Mouse (Mus musculus): Measurements from ENCODE around the gene Nrxn3.

Nrxn3 gene

DNA sequence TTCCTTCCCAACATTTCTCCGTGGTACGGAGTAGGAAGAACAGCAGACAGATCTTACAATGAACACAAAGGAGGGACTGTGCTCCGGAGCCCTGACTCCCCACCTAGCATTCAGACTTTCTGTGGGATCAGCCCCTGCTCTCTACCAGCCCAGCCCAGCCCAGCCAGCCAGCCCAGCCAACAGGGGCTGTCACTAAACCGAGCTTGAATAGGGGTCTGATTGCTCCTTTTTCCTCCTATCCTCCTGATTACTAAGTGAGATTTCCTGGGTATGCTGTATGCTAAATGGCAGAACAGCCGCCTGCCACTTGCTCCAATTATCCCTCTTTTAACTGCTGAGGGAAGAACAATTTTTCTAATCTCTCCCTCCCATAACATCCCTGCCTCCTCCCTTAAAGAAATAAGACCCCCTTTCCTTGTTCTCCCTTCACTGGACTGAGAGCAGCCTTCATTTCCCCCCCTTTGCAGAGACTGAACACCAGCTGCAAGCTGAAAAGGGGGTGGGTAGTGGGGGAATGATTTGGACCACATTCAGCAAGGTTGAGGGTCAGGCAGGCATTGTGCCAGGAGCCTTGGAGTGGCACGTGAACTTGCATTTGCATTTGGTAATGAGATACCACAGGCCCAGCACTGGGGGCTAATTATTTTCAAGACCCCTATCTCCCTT is 78.4 kb downstream of the Nrxn3 start:
- in situ Hi-C loops (cut with MboI; ENCODE audit: low pct_unique_long_range_greater_than_20kb in 1 of 2, low sequenced_read_pairs in 2 of 2, unreplicated experiment in 1 of 2), result no loop called here

DNA sequence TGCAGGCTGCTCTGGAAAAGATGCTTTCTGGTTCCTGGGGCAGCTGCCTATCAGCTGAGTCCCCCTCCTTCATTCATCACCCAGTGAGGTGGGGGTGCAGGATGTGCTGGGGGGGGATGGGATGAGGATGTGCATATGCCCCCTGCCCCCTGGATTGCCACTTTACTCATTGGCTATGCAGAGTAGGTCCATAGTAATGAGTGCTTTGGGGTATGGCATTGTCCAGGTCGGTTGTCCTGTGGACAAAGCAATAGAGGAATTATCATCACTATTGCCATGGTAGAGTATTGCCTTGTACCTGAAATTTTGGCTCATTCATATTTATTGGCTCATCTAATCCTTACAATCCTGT is 79.0 kb downstream of the Nrxn3 start:
- in situ Hi-C loops (cut with MboI; ENCODE audit: low pct_unique_long_range_greater_than_20kb in 1 of 2, low sequenced_read_pairs in 2 of 2, unreplicated experiment in 1 of 2), result no loop called here

DNA sequence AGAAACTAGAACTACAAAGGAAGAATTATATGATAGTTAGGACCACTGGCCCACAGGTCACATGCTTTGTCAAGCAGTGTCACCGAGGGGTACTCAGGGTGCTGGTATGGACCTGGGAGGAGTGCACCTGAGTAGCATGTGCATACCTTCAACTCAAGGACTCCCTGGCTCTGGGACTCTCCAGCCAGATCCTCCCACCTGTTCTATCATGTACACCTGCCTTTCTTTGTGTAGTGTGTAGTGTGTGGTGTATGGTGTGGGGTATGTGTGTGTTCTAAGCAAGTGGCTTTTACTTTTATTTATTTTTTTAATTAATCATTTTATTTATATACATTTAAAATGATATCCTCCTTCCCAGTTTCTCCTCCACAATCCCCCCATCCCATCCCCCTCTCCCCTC is 86.3 kb downstream of the Nrxn3 start:
- in situ Hi-C loops (cut with MboI; ENCODE audit: low pct_unique_long_range_greater_than_20kb in 1 of 2, low sequenced_read_pairs in 2 of 2, unreplicated experiment in 1 of 2), result no loop called here

DNA sequence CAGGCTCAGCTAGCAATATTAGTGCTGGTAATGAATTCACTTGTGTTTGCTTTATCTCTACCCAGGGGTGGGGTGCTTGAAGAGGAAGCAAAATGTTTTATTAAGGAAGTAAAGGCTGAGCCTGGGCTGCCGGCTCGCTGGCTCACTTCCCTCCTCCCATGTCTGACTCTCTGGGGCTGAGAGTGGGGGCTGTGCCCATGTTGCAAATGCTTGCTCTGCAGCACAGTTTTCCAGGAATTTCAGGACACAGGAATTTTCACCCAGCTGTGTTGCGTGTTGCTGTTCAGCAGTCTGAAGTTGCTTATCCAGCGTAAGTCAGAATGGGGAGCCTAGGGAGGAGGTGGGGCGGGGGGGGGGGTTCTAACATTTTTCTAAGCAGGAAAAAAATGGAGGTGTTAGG is 89.5 kb downstream of the Nrxn3 start:
- in situ Hi-C loops (cut with MboI; ENCODE audit: low pct_unique_long_range_greater_than_20kb in 1 of 2, low sequenced_read_pairs in 2 of 2, unreplicated experiment in 1 of 2), result no loop called here

DNA sequence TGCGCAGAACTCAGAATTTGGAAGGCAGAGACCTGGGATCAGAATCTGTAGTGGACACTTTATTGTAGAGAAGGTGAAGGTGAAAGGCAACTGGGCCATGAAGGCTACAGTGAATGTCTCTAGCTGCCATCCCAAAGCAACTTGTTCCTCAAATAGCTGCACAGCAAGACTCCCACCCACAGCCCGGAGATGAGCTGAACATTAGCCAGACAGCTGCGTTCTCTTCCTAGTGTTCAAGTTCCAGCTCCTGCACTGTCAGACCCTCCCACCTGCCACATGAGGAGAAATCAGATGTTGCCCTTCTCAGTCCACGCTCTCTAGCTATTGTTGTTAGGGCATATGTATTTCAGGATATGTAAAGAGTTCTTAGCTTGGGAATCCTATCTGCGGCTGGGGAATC is 94.2 kb downstream of the Nrxn3 start:
- in situ Hi-C loops (cut with MboI; ENCODE audit: low pct_unique_long_range_greater_than_20kb in 1 of 2, low sequenced_read_pairs in 2 of 2, unreplicated experiment in 1 of 2), result no loop called here

DNA sequence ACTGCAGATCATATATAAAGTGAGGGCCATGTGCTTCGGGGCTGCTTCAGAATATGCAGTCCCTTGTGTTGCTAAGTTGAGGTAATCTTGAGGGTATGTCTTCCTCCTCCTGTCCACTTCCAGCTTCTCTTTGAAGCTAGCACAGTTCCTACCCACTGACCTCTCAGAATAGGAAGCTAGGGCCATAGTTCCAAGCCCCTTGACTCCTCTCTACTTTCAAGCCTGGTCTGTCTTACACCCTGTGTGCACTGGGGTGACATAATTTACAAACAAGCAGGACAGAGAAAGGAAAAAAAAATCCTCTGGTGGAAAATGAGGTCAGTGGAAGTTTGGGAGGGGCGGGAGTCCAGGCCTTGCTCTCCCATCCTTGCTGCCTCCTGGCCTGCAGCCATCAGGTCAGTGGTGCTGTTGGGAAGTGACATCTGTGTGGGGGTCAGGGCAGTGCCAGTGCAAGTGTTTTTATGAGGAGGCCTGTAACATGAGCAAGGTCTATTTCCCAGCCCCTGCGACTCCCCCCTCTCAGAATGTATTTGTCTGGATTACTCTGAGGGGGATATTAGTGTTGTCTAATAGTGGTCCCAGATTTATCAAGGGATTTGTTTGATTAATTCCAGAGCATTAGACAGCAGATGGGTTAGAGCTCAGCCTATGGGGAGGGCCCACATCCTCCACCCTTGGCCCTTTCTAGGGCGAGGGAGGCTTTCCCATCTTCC is 96.1 kb downstream of the Nrxn3 start:
- in situ Hi-C loops (cut with MboI; ENCODE audit: low pct_unique_long_range_greater_than_20kb in 1 of 2, low sequenced_read_pairs in 2 of 2, unreplicated experiment in 1 of 2), result no loop called here

DNA sequence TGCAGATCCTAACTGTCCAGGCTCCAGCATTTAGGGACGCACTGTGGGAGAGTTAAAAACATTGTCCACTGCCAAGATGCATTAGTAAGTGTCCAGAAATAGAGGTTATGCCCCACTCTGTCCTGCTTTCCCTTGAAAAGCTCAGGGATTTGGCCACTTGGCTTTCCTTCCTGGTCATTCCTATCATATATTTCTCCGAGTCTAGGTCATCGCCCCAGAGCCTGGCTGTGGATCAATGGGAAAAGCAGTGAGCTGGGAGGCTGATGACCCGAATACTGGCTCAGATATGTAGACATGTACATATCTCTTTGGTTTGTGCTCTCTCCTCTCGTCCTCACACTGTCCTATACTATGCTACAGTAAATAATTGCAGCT is 96.6 kb downstream of the Nrxn3 start:
- in situ Hi-C loops (cut with MboI; ENCODE audit: low pct_unique_long_range_greater_than_20kb in 1 of 2, low sequenced_read_pairs in 2 of 2, unreplicated experiment in 1 of 2), result no loop called here

DNA sequence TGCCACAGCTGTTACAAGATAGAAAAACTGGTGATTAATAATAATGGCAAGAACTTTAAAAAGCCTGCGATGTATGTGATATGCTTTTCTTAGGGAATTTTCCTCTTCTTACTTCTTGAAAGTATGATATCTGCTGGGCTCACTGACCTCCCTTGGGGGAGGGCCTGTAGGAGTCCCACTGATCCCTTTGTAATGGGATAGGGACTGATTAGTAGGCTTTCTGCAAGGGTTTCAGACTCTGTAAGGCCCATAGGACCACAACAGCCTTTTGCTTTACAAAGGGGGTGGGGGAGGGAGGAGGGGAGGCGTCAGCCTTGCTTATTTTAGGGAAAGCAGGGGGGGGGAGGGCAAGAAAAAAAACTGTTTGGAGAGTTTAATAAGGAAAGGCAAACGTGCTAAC is 97.5 kb downstream of the Nrxn3 start:
- in situ Hi-C loops (cut with MboI; ENCODE audit: low pct_unique_long_range_greater_than_20kb in 1 of 2, low sequenced_read_pairs in 2 of 2, unreplicated experiment in 1 of 2), result no loop called here

DNA sequence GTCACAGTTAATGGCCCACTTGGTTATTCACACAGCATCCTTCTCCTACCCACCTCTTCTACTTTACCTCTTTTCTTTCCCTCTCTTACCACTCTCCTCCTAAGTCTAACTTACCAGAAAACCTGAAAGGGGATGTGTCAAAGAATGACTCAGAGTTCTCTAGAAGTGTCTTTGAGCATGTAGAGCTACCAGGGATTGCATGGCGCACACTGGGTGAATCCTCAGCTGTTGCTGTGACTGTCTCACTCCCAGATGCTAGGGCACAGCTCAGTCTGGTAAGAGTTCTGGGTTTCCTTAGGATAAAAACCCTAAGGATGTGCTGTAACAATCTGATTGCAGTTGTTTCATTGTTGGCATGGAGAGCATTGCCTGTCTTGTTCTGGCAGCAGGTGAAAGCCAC is 108.2 kb downstream of the Nrxn3 start:
- in situ Hi-C loops (cut with MboI; ENCODE audit: low pct_unique_long_range_greater_than_20kb in 1 of 2, low sequenced_read_pairs in 2 of 2, unreplicated experiment in 1 of 2), result no loop called here

DNA sequence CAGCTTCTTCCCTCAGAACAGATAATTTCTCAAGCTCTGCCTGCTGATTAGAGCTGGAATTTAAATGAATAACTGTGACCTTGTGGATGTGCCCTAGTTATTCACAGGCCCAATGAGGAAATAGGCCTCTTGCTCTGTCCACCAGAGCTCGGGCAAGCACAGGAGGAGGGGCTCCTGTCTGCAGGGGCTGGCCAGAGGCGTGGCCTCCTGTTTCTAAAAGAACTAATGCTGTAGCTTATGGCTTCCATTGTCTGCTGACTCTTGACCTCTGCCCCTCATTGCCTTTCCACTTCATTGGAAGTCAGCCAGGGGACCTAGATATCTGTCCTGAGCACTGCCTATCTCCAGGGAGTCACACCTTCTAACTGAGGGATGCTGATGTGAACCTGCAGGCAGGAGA is 113.1 kb downstream of the Nrxn3 start:
- in situ Hi-C loops (cut with MboI; ENCODE audit: low pct_unique_long_range_greater_than_20kb in 1 of 2, low sequenced_read_pairs in 2 of 2, unreplicated experiment in 1 of 2), result no loop called here

DNA sequence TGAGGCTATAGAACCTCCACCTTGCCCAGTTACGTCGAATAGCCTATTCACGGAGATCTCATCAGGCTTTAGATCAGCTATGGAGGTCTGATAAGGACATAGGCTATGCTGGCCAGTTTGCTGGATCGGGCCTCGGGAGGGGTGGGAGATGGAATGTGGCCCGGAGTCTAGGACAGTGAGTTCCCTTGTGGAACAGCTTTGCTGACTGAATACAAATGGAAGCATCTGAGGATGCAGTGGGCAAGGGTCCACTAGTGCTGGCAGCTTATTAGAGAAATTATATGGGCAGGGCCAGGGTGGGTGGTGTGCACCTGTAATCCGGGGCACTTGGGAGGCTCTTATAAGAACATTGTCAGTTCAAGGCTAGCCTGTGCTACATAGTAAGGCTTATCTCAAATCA is 117.0 kb downstream of the Nrxn3 start:
- in situ Hi-C loops (cut with MboI; ENCODE audit: low pct_unique_long_range_greater_than_20kb in 1 of 2, low sequenced_read_pairs in 2 of 2, unreplicated experiment in 1 of 2), result no loop called here

DNA sequence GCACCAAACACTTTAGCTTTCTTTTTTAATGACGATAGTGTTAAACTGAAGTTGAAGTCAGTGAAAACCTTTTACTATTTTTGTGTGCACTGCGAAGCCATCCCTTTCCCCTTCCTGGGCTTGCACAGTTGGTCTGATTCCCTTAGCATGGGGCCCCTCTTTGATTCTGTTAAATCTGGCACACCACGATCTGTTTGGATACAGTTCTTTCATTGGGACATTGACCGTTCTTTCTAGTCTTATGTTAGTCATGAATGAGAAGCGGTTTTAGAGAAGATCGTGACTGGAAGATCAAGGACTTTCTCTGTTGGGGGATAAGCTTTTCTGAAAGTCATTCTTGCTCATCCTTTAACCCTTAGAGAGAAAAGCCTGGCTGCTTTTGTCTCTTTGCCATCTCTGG is 118.7 kb downstream of the Nrxn3 start:
- in situ Hi-C loops (cut with MboI; ENCODE audit: low pct_unique_long_range_greater_than_20kb in 1 of 2, low sequenced_read_pairs in 2 of 2, unreplicated experiment in 1 of 2), result no loop called here

DNA sequence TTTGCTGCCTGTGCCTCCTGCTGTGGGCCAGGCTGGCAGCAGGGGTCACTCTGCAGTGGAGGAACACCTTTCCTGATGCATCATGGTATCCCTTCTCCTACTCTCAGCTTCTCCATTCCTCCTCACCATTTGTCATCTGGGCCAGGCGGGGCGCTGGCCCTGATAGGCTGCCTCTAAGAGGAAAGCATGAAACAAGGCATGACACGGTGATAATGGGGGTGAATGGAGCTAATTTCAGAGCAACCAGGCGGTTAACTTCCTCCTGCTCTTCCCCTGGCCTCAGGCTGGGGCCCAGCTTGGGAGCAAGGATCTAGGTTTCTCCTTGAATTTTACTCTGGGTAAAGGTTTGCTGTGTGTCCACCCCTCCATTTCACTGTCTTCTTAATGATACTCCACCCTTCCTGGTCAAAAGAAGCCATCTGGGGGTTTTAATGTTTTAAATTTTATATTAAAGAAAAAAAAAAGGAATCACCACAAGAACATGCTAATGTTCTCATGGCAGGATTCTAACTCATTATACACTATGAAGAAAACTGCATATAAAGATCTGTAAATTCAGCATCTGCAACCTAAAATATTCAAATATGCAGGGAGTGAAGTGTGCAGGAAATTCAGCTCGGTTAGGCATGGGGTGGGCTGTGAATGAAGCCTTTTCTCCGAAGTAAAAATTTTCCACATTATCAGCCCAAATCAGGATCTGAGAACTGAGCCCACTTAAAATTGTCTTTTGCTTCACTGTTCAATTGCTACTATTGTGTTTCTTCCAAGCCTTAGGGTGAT is 127.9 kb downstream of the Nrxn3 start:
- in situ Hi-C loops (cut with MboI; ENCODE audit: low pct_unique_long_range_greater_than_20kb in 1 of 2, low sequenced_read_pairs in 2 of 2, unreplicated experiment in 1 of 2), result no loop called here

DNA sequence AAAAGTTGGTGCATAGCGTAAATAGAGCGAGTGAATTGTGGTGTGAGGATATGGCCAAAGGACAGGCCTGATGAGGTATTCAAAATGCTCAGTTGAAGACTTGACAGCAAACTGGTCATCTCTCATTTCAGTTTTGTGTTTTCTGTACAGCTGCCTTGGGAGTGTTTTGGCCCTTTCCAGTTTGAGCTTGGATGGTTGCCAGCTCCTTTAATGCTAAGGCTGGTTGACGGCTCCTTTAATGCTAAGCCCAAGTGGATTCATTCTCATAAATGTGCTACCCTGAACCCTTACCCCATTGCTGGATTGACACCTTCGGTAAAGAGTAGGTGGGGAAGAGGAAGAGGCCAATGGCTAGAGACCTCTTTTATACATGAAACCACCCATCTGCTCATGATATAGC is 131.4 kb downstream of the Nrxn3 start:
- in situ Hi-C loops (cut with MboI; ENCODE audit: low pct_unique_long_range_greater_than_20kb in 1 of 2, low sequenced_read_pairs in 2 of 2, unreplicated experiment in 1 of 2), result no loop called here

DNA sequence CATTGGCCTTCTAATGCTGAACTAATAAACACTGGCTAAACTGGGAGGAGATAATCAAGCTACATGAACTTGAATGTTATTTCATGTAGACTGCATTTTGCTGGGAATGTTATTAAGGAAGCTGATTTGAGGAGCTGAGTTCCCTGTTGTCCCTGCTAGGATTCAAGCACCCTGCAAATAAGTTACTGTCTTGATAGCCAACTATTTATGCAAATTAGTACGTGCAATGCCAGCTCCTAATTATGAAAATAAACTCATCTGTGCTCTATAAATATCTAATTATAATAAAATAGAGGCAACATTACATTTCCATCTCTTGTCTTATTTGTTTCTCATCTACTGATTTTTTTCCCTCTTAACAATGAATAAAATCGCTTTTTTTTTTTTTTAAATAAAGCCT is 135.0 kb downstream of the Nrxn3 start:
- in situ Hi-C loops (cut with MboI; ENCODE audit: low pct_unique_long_range_greater_than_20kb in 1 of 2, low sequenced_read_pairs in 2 of 2, unreplicated experiment in 1 of 2), result no loop called here

DNA sequence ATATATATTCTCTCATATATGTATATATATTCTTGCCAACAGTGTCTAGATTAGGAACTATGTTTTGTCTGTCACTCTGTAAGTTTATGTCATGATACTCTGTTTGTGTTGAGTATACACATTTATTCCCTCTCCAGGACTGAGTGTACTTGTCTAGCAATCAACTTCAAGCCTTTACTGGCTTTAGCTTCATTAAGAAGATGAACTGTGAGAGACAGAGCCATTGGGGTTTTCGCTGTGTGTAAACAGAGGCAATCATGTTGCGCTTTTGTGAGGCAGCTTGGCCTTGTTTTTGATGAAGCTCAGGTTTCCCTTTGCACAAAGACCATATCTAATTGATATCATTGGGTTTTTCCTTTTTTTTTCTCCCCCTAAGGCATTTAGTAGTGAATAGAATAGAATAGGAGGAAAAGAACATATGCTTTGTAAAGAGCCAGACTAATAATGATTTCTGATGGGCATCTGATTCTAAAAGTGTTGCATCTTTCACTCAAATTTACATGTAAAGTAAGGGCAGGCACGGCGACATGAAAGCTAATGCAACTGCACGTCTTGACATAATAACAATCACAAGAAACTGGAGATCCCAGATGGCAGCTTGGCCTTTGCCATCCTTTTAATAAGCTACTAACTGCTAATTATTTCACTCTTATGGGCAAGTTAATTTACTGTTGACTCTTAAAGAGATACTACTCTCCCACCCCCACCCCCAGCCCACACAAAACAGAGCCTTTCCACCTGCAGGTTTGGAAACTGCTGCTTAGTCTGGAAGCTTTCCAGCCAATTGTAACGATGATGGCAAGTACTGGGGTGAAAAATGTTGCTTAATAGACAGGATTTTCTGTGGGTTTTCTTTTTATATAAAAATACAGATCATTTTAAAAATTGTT is 137.0 kb downstream of the Nrxn3 start:
- in situ Hi-C loops (cut with MboI; ENCODE audit: low pct_unique_long_range_greater_than_20kb in 1 of 2, low sequenced_read_pairs in 2 of 2, unreplicated experiment in 1 of 2), result no loop called here

DNA sequence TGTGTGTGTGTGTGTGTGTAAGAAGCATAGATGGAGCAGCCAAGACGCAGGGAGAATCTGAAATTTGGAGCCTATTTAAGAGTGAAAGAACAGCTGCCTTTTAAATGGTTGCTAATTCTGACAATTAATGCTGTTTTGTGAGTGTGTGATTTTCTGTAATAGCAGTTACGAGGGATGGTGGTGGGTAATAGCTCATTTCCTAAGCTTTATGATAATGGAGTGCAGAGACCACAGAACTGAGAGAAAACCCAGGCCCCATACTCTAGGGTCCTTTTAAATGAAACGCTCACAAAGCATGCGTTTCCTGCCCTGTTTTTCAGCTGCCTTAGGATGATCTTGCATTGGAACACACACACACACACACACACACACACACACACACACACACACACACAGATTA is 137.7 kb downstream of the Nrxn3 start:
- in situ Hi-C loops (cut with MboI; ENCODE audit: low pct_unique_long_range_greater_than_20kb in 1 of 2, low sequenced_read_pairs in 2 of 2, unreplicated experiment in 1 of 2), result no loop called here

DNA sequence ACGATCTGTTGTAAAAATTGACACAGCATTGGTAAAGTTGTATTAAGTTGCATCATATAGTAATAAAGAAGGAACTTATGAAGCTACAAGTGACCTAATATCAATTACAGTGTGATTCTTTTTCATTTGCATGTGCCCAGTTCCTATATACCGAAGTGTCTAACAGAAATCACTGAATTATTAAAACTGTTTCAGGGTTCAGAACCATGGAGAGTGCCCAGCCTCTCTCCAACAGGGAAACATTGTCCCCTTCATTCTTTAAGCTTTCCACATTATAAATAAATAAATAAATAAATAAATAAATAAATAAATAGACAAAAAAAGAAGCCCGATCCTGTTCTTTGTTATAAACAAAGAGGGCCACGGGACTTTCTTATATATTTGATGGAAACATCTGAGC is 140.4 kb downstream of the Nrxn3 start:
- in situ Hi-C loops (cut with MboI; ENCODE audit: low pct_unique_long_range_greater_than_20kb in 1 of 2, low sequenced_read_pairs in 2 of 2, unreplicated experiment in 1 of 2), result no loop called here

DNA sequence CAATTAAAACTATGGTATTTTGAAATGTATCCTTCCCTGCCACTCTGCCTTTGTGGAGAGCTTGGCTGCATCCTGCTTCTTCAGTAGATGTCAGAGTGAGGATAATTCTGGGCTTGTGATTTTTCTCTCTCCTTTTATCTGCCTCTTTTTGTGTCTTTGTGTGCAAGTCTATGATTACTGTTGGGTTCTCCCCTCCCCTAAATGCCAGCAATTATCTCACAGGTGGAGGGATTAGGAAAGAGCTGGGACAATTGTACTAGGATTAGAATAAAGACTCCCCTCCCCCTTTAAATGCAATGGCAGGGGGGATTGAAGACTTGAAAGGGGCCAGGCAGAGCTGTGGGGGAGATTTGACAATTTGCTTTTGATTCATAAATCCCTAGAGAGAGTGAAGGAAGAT is 145.6 kb downstream of the Nrxn3 start:
- in situ Hi-C loops (cut with MboI; ENCODE audit: low pct_unique_long_range_greater_than_20kb in 1 of 2, low sequenced_read_pairs in 2 of 2, unreplicated experiment in 1 of 2), result no loop called here
